Mouse (Mus musculus): ENCODE results near the gene Epha2. TPM values are rescaled to one million over a fixed set of nuclear protein-coding genes. Genes with fewer than 3 reads are reported as not detected.

Epha2 gene
- polyA plus RNA-seq, 1 experiment from 2014 or later = 7.8 TPM

DNA sequence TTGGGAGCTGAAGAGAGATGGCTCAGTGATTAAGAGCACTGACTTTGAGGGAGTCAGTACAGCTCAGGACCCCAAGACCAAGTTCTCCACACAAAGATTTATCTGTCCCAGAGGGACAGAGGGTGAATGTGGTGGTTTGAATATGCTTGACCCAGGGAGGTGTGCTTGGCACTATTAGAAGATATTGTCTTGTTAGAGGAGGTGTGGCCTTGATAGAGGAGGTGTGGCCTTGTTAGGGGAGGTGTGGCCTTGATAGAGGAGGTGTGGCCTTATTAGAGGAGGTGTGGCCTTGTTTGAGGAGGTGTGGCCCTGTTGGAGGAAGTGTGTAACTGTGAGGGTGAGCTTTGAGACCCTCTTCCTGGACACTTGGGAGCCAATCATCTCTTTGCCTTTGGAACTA lies 56.8 kb downstream of the Epha2 start:
- no peak overlapping the region for H3K27ac ChIP-seq (replicated peaks)
- no peaks in the 10 kb centered on the region for H3K36me3 ChIP-seq
- H3K4me3 ChIP-seq = no peak overlapping the region
- no peak overlapping the region for H3K9ac ChIP-seq (replicated peaks)
- H3K4me1 ChIP-seq = peaks cover 6% of the 10 kb centered on the region
- ATAC-seq (ENCODE audit: low FRiP score, low read depth) = no peak
- H3K27me3 ChIP-seq = peaks cover 14% of the 10 kb centered on the region
- no peaks in the 10 kb centered on the region for H3K9me3 ChIP-seq
- no peak overlapping the region for H3K4me2 ChIP-seq (replicated peaks)

DNA sequence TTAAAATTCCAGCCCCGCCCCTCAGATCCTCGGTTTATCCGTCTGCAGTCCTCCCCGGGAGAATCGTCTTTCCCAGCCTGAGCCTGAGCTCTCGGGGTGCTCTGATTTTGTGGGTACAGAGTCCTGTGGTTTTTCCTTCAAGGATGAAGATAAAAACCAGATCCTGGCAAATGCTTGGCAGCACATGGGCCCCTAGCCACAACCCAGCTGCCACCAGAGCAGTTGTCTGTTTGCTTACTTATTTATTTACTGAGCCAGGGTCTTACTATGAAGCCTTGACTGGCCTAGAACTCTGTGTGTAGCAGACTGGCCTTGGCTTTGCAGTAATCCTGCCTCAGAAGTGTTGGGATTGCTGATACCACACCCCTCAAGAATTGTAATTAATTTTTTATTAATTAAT lies 58.2 kb downstream of the Epha2 start:
- Histone ChIP-seq H3K27me3 (peaks cover 23% of the 10 kb centered on the region), H3K4me3 (no peak overlapping the region), H3K27ac (replicated peaks) (no peak overlapping the region), H3K4me2 (replicated peaks) (no peak overlapping the region), H3K9ac (replicated peaks) (no peak overlapping the region), H3K4me1 (peaks cover 9% of the 10 kb centered on the region), H3K36me3 (no peaks in the 10 kb centered on the region), H3K9me3 (no peaks in the 10 kb centered on the region)
- no peak for ATAC-seq (ENCODE audit: low FRiP score, low read depth)
- 92% methylated on average over 6 of the region's 6 CpGs for WGBS

DNA sequence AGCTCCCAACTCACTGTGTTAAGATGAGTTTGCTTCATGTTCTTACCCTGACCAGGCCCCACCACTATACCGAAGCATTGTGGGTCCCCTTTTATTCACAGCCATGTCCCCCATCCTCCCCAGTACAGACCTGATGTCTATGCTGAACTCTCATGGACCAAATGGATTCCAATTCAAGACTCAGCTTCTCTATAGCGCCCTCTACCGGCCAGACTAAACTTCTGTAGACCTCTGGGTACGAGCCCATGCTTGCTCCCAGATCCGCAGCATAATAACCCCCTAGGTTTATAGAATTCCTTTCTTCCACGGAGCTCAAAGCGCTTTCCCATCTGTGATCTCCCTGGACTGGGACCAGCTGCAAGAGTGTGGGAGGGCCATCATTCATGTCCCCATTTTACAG lies 59.8 kb downstream of the Epha2 start:
- no peaks in the 10 kb centered on the region for H3K9me3 ChIP-seq
- 30% methylated on average over 7 of the region's 7 CpGs for WGBS
- H3K36me3 ChIP-seq = no peaks in the 10 kb centered on the region
- peaks cover 9% of the 10 kb centered on the region for H3K4me1 ChIP-seq
- peaks cover 39% of the 10 kb centered on the region for H3K27me3 ChIP-seq
- no peak overlapping the region for H3K4me3 ChIP-seq
- no peak for ATAC-seq (ENCODE audit: low FRiP score, low read depth)
- no peak overlapping the region for H3K9ac ChIP-seq (replicated peaks)
- no peak overlapping the region for H3K4me2 ChIP-seq (replicated peaks)
- H3K27ac ChIP-seq (replicated peaks) = no peak overlapping the region

DNA sequence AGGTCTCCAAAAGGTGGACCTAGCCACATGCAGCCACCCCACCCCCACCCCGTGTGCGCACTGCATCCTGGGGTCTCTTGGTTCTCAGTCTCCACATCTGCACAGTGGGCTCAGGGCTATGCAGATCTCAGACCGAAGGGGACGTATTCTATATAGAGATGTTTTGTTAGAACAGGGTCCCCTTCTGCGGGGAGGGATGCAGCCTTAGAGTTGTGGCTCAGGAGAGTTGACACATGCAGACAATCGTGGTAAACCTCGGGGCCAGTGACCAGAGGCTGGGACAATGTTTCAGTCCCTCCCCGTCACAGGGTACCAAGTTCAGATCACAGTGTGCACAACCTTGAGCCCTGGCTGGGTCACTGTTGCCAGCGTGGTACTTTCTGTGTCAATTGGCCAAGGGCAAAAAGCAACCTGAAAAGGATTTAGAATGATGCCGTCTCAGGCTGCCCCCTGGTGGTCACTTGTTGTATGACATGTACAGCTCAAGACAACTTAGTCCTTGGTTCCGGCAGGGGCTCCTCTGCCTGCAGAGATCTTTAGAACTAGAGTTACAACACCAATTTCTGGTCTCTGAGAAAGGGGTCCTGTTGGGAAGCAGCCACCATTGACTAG lies 62.0 kb downstream of the Epha2 start:
- Histone ChIP-seq H3K4me1 (peaks cover 12% of the 10 kb centered on the region), H3K27me3 (peaks cover 61% of the 10 kb centered on the region), H3K4me2 (replicated peaks) (no peak overlapping the region)

GRCm38 (mm10) chr4:141365126-141365525 lies 64.1 kb downstream of the Epha2 start:
- Histone ChIP-seq H3K4me3 (no peak overlapping the region), H3K9me3 (no peaks in the 10 kb centered on the region), H3K27ac (replicated peaks) (no peak overlapping the region), H3K4me1 (peaks cover 13% of the 10 kb centered on the region), H3K27me3 (peaks cover 81% of the 10 kb centered on the region), H3K9ac (replicated peaks) (no peak overlapping the region), H3K36me3 (no peaks in the 10 kb centered on the region), H3K4me2 (replicated peaks) (no peak overlapping the region)
- no peak for ATAC-seq (ENCODE audit: low FRiP score, low read depth)
- WGBS = 55% methylated on average over 8 of the region's 8 CpGs

More for the DNA sequence above, 62.0 kb downstream of the Epha2 start:
- H3K9me3 ChIP-seq = no peaks in the 10 kb centered on the region
- H3K4me3 ChIP-seq = no peak overlapping the region
- H3K27ac ChIP-seq (replicated peaks) = no peak overlapping the region
- H3K36me3 ChIP-seq = no peaks in the 10 kb centered on the region
- H3K9ac ChIP-seq (replicated peaks) = no peak overlapping the region
- 29% methylated on average over 11 of the region's 11 CpGs for WGBS
- peak; percentile 25; the same call in 1 of the 2 replicates for ATAC-seq (ENCODE audit: low FRiP score, low read depth)

- H3K36me3 ChIP-seq = no peaks in the 10 kb centered on the region
- no peak overlapping the region for H3K4me3 ChIP-seq
- H3K9ac ChIP-seq (replicated peaks) = no peak overlapping the region
- H3K4me2 ChIP-seq (replicated peaks) = no peak overlapping the region
- no peak overlapping the region for H3K27ac ChIP-seq (replicated peaks)
- H3K4me1 ChIP-seq = peaks cover 13% of the 10 kb centered on the region
- WGBS = 64% methylated on average over 7 of the region's 7 CpGs
- no peak for ATAC-seq (ENCODE audit: low FRiP score, low read depth)
- no peaks in the 10 kb centered on the region for H3K9me3 ChIP-seq
- peaks cover 88% of the 10 kb centered on the region for H3K27me3 ChIP-seq
Observed at GRCm38 (mm10) chr4:141365876-141366275, 64.8 kb downstream of the Epha2 start.

GRCm38 (mm10) chr4:141367997-141368791 lies 67.2 kb downstream of the Epha2 start, which contains the start of gene Fam131c:
Gene Fam131c, plus strand, starts transcription at chr4:141368220.
- Histone ChIP-seq H3K4me1 (peaks cover 10% of the 10 kb centered on the region), H3K27me3 (peaks cover 74% of the 10 kb centered on the region), H3K4me2 (replicated peaks) (peak within 1 kb of the TSS; percentile 100), H3K27ac (replicated peaks) (no peak within 1 kb of the TSS), H3K9ac (replicated peaks) (peak within 1 kb of the TSS; percentile 71), H3K36me3 (no peaks in the 10 kb centered on the region), H3K9me3 (no peaks in the 10 kb centered on the region), H3K4me3 (peak within 1 kb of the TSS; percentile 66)
- peak; percentile 54 for ATAC-seq (ENCODE audit: low FRiP score, low read depth)
- WGBS = 1% methylated on average over 51 of the region's 71 CpGs

GRCm38 (mm10) chr4:141372426-141372825 lies 71.4 kb downstream of the Epha2 start:
- H3K9ac ChIP-seq (replicated peaks) = no peak overlapping the region
- peaks cover 33% of the 10 kb centered on the region for H3K27me3 ChIP-seq
- 92% methylated on average over 5 of the region's 5 CpGs for WGBS
- ATAC-seq (ENCODE audit: low FRiP score, low read depth) = no peak
- H3K4me2 ChIP-seq (replicated peaks) = no peak overlapping the region
- peaks cover 10% of the 10 kb centered on the region for H3K4me1 ChIP-seq
- H3K9me3 ChIP-seq = no peaks in the 10 kb centered on the region
- no peaks in the 10 kb centered on the region for H3K36me3 ChIP-seq
- H3K27ac ChIP-seq (replicated peaks) = no peak overlapping the region
- H3K4me3 ChIP-seq = no peak overlapping the region

Small RNA genes lying within 50 kb of the gene (microRNA-seq; reads per million reads assigned to microRNA genes)
- gene Gm25690 = not detected

Other genes starting within 250 kb of the Epha2 start
- 14.2 and 15.9 TPM in 2 replicates for gene Crocc, start 240.7 kb upstream of the Epha2 start, polyA plus RNA-seq (2016; fragmentation: Nextera tagmentation; extraction: Ambion mirVana)
- gene Necap2, start 222.9 kb upstream of the Epha2 start, polyA plus RNA-seq (2016; fragmentation: Nextera tagmentation; extraction: Ambion mirVana) = 54.7 and 56.8 TPM in 2 replicates
- 0.31 TPM in 1 of 2 replicates, not detected in the other for gene Spata21, start 212.9 kb upstream of the Epha2 start, polyA plus RNA-seq (2016; fragmentation: Nextera tagmentation; extraction: Ambion mirVana)
- 28.5 and 33.9 TPM in 2 replicates for gene Szrd1, start 161.5 kb upstream of the Epha2 start, polyA plus RNA-seq (2016; fragmentation: Nextera tagmentation; extraction: Ambion mirVana)
- gene Fbxo42, start 153.3 kb upstream of the Epha2 start, polyA plus RNA-seq (2016; fragmentation: Nextera tagmentation; extraction: Ambion mirVana) = 26.6 and 27.0 TPM in 2 replicates
- 6.4 and 7.1 TPM in 2 replicates for gene Rsg1, start 87.3 kb upstream of the Epha2 start, polyA plus RNA-seq (2016; fragmentation: Nextera tagmentation; extraction: Ambion mirVana)
- gene Arhgef19, start 61.7 kb upstream of the Epha2 start, polyA plus RNA-seq (2016; fragmentation: Nextera tagmentation; extraction: Ambion mirVana) = 2.1 and 2.7 TPM in 2 replicates
- 3.5 and 3.8 TPM in 2 replicates for gene Fam131c, start 67.0 kb downstream of the Epha2 start, polyA plus RNA-seq (2016; fragmentation: Nextera tagmentation; extraction: Ambion mirVana)
- not detected in 2 replicates for gene Clcnka, start 97.5 kb downstream of the Epha2 start, polyA plus RNA-seq (2016; fragmentation: Nextera tagmentation; extraction: Ambion mirVana)
- gene Clcnkb, start 114.8 kb downstream of the Epha2 start, polyA plus RNA-seq (2016; fragmentation: Nextera tagmentation; extraction: Ambion mirVana) = not detected in 2 replicates
- gene Hspb7, start 119.5 kb downstream of the Epha2 start, polyA plus RNA-seq (2016; fragmentation: Nextera tagmentation; extraction: Ambion mirVana) = 0.13 TPM in 1 of 2 replicates, not detected in the other
- 0.20 TPM in 1 of 2 replicates, not detected in the other for gene Srarp, start 134.9 kb downstream of the Epha2 start, polyA plus RNA-seq (2016; fragmentation: Nextera tagmentation; extraction: Ambion mirVana)
- 61.1 and 63.8 TPM in 2 replicates for gene Zbtb17, start 143.4 kb downstream of the Epha2 start, polyA plus RNA-seq (2016; fragmentation: Nextera tagmentation; extraction: Ambion mirVana)
- 22.2 and 24.2 TPM in 2 replicates for gene Spen, start 237.4 kb downstream of the Epha2 start, polyA plus RNA-seq (2016; fragmentation: Nextera tagmentation; extraction: Ambion mirVana)

Data from midbrain, embryonic 12.5 days (tissue).